Mouse (Mus musculus) liver, adult (tissue): Measurements from ENCODE around the gene Meis3.

Source experiments
- GATA4 ChIP-seq: IDR thresholded peaks from 2 replicates; pipeline ENCODE4 v1.6.1; 2014; ENCODE audit warnings: mild to moderate bottlenecking, low read length; ENCODE audit not compliant: insufficient replicate concordance

Gene Meis3

GRCm38 (mm10) chr7:16229869-16230268 lies 55.0 kb downstream of the Meis3 start:
- peak; percentile 52; the same call in 1 of the 2 replicates for TF ChIP-seq GATA4
